Comparison of ENCODE assay signal across 8 mouse cellular contexts in the genomic region with DNA sequence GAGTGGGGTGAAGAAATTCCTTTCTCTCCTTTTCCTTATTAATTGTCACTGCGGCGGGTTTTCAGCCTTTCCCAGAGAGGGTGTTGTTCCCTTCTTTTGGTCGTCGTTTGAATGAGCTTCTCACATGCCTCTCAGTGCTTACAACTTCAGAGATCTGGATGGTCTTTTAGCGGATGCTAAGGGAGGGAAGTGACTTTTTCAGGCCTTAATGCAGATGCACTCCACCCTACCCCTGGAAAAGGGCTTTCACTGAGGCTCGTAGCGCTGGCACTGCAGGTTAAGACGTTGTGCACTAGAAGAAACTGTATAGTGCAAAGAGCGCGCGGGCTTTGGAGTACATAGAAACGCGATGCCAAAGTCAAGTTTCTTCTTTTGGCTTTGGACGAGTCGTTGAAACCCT. TPM values are rescaled to one million over a fixed set of nuclear protein-coding genes. Genes with fewer than 3 reads are reported as not detected.
DNase-seq lines count a peak whose midpoint lies in the region; ATAC-seq and TF ChIP-seq lines count a peak whose summit lies in the region.

No protein-coding gene starts in this region.

- H3K27ac ChIP-seq in gastrocnemius, adult 2 months, result peak overlapping the region; percentile 91
- H3K27ac ChIP-seq in hindbrain, embryonic 12.5 days, result peak overlapping the region; percentile 93

- ATAC-seq in hindbrain, embryonic 12.5 days (ENCODE audit: low FRiP score), result no peak
- no peak for ATAC-seq in activated CD4-positive, CD25-positive, alpha-beta regulatory T cell, adult 4 months

- peaks cover 5% of the 10 kb centered on the region for H3K36me3 ChIP-seq in hindbrain, embryonic 12.5 days

- TF ChIP-seq CTCF in gastrocnemius, adult 2 months (IDR thresholded peaks at IDR 0.05), result no peak

- peak; percentile 20 for DNase-seq in gastrocnemius, adult 2 months
- DNase-seq in gastrocnemius, postnatal 4 days (ENCODE audit: low spot score in 2 of 2), result no peak
- DNase-seq in CD4-positive helper T cell, adult 2 months (ENCODE audit: low read depth, low spot score), result peak; percentile 29
- peak; percentile 41 for DNase-seq in c-Kit-positive CD71-positive TER-119-negative erythroid progenitor cells, embryonic 14.5 days (ENCODE audit: low read depth)
- peak; percentile 58 for DNase-seq in liver
- peak; percentile 12 for DNase-seq in right cerebral cortex, postnatal 25 days

- peak overlapping the region; percentile 79 for H3K4me2 ChIP-seq in hindbrain, embryonic 12.5 days (replicated peaks)

- H3K4me1 ChIP-seq in hindbrain, embryonic 12.5 days, result peaks cover 26% of the 10 kb centered on the region

- H3K9me3 ChIP-seq in hindbrain, embryonic 12.5 days (replicated peaks), result no peaks in the 10 kb centered on the region

- peak overlapping the region; percentile 82 for H3K4me3 ChIP-seq in gastrocnemius, adult 2 months
- peak overlapping the region; percentile 79 for H3K4me3 ChIP-seq in hindbrain, embryonic 12.5 days

- H3K27me3 ChIP-seq in hindbrain, embryonic 12.5 days, result no peaks in the 10 kb centered on the region

- peak overlapping the region; percentile 86 for H3K9ac ChIP-seq in hindbrain, embryonic 12.5 days

- intact Hi-C loops in gastrocnemius, adult 2 months (cut with DNase I), result no loop called here

- 3% methylated on average over 15 of the region's 15 CpGs for WGBS in hindbrain, embryonic 12.5 days

RNA-seq across cellular contexts. Expression of gene Selenoi, which starts 0.7 kb away (rescaled TPM):
- 10 to 100 TPM in 1 of 2 experiments, 1 to 10 TPM in 1; 8.3 to 11.4 TPM for total RNA-seq in gastrocnemius, adult 2 months (2021)
- 10 to 100 TPM; 20.4 to 25.7 TPM for total RNA-seq in gastrocnemius, postnatal 4 days (2021)
- 22.8 and 23.3 TPM in 2 replicates for polyA plus RNA-seq in hindbrain, embryonic 12.5 days (2016; fragmentation: Nextera tagmentation; extraction: Ambion mirVana)
- polyA plus RNA-seq in activated CD4-positive, CD25-positive, alpha-beta regulatory T cell, adult 4 months (2017; shearing (Covaris generic)), result 10 to 100 TPM; 21.9 to 23.3 TPM

RNA-seq across cellular contexts. Expression of gene Adgrf3, which starts 27.5 kb away (rescaled TPM):
- total RNA-seq in gastrocnemius, adult 2 months (2021), result not detected
- under 1 TPM; 0.31 to 0.52 TPM for total RNA-seq in gastrocnemius, postnatal 4 days (2021)
- polyA plus RNA-seq in hindbrain, embryonic 12.5 days (2016; fragmentation: Nextera tagmentation; extraction: Ambion mirVana), result not detected in 2 replicates
- not detected for polyA plus RNA-seq in activated CD4-positive, CD25-positive, alpha-beta regulatory T cell, adult 4 months (2017; shearing (Covaris generic))

RNA-seq across cellular contexts. Expression of gene Drc1, which starts 48.1 kb away (rescaled TPM):
- total RNA-seq in gastrocnemius, adult 2 months (2021), result not detected
- total RNA-seq in gastrocnemius, postnatal 4 days (2021), result under 1 TPM; 0.23 to 0.47 TPM
- 2.1 and 3.6 TPM in 2 replicates for polyA plus RNA-seq in hindbrain, embryonic 12.5 days (2016; fragmentation: Nextera tagmentation; extraction: Ambion mirVana)
- 10 to 100 TPM in 1 of 2 experiments, 1 to 10 TPM in 1; 8.1 to 13.2 TPM for polyA plus RNA-seq in activated CD4-positive, CD25-positive, alpha-beta regulatory T cell, adult 4 months (2017; shearing (Covaris generic))

Comparison
In these comparisons a context has a peak if more than half of its experiments do, and no peak if none do; other contexts are left out.
1. DNase-seq: peak in gastrocnemius, adult 2 months (single experiment), CD4-positive helper T cell, adult 2 months (single experiment), c-Kit-positive CD71-positive TER-119-negative erythroid progenitor cells, embryonic 14.5 days (single experiment), liver (single experiment) and right cerebral cortex, postnatal 25 days (single experiment); none in gastrocnemius, postnatal 4 days (0 of 2).